Mouse (Mus musculus): ENCODE data around the gene Chrna9. TPM values are rescaled to one million over a fixed set of nuclear protein-coding genes. Genes with fewer than 3 reads are reported as not detected.
A peak's percentile ranks its signal among the peaks of the same experiment; 100 is the strongest.

The Chrna9 gene
- total and polyA plus RNA-seq, 3 experiments, result 0.57 TPM; not detected in 2

DNA sequence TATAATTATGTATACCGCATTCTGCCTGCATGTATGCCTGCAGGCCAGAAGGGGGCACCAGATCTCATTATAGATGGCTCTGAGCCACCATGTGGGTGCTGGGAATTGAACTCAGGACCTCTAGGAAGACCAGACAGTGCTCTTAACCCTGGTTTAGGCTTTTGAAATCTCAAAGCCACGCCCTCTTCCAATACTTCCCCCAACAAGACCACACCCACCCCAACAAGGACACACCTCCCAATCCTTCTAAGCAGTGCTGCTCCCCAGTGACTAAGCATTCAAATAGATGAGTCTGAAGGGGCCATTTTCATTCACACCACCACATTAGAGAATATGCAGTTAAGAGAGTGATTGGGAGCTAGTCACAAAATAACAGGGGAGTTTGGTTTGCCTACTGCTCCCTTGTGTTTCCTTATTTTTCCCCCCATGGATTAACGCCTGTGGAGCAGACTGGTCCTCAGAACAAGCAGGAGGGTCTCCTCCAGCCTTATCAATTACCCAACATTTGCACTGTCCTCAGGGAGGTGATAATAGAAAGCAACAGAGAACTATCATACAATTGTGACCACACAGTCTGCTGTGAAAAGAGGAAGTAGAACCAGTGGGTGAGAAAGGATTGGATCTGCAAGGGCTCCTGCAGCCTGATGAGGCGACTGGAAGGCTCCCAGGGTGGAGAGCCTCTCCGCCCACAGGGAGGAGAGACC is 25.3 kb downstream of the Chrna9 start:
- no peaks in the 10 kb centered on the region for H3K27me3 ChIP-seq (replicated peaks)
- H3K4me1 ChIP-seq (ENCODE audit: control insufficient read depth in 1 of 2, insufficient read depth in 2 of 2), result peaks cover 7 to 23% of the 10 kb centered on the region in 2 experiments
- in situ Hi-C loops (cut with MboI; ENCODE audit: low pct_ligation_motif_present, low pct_unique_long_range_greater_than_20kb, low sequenced_read_pairs) (loop anchor here (25.0 kb wide), 1 partner anchor 277 kb away; no protein-coding TSS in a partner anchor), dilution Hi-C loops (cut with MboI; ENCODE audit: extremely low pct_ligation_motif_present, extremely low pct_unique_long_range_greater_than_20kb, low sequenced_read_pairs) (no loop called here)
- H3K9ac ChIP-seq (ENCODE audit: insufficient read depth, low read depth), result no peak overlapping the region
- H3K27ac ChIP-seq (ENCODE audit: insufficient read depth, low read depth), result no peak overlapping the region
- peak; percentile 45 for DNase-seq (ENCODE audit: extremely low read depth)
- no peak overlapping the region for H3K4me3 ChIP-seq (replicated peaks in 1 of 3; ENCODE audit: low read depth in 2 of 3, low read length in 2 of 3, poor library complexity in 1 of 3)
- H3K9me3 ChIP-seq (replicated peaks; ENCODE audit: low read length), result no peaks in the 10 kb centered on the region
- H3K4me2 ChIP-seq (ENCODE audit: insufficient read depth, low read depth, poor library complexity, severe bottlenecking), result no peak overlapping the region; the same call in 1 of the 2 replicates
- H3K79me2 ChIP-seq (replicated peaks; ENCODE audit: control insufficient read depth, extremely low read depth, insufficient read depth, poor library complexity, severe bottlenecking), result no peaks in the 10 kb centered on the region
- TF ChIP-seq CTCF (conservative IDR thresholded peaks at IDR 0.05 in 1 of 2, IDR thresholded peaks at IDR 0.05 in 1 of 2; ENCODE audit: low read depth in 2 of 2, low read length in 2 of 2) (0 out of 4 replicates have a peak, but pooled peaks of 1 of the 2 experiments have one; percentile 10), EP300 (IDR thresholded peaks at IDR 0.05; ENCODE audit: low read length) (peak; percentile 64), IRF4 (IDR thresholded peaks at IDR 0.05; ENCODE audit: low read depth, low read length) (peak; percentile 34; the same call in 1 of the 2 replicates), KAT2A (IDR thresholded peaks at IDR 0.05; ENCODE audit: insufficient replicate concordance, low read length) (no peak)
- H3K36me3 ChIP-seq (replicated peaks in 1 of 2; ENCODE audit: control insufficient read depth in 1 of 2, insufficient read depth in 1 of 2, low read length in 1 of 2), result no peaks in the 10 kb centered on the region

DNA sequence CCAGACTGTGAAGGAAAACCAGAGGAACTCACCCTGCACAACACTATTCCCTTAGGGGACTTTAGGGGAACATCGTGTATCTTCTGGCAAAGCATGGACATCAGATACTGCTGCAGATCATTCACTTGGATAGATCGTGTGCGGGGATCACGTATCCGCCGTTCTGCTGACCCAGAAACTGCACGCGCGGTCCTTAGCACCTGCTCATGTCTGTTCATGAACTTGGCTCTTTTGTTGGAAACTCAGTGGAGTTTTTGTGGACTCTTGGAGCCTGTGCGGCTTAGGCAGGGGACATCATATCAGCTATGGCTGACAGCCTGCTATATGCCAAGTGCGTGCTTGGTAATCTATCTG is 25.9 kb downstream of the Chrna9 start:
- Histone ChIP-seq H3K36me3 (replicated peaks in 1 of 2; ENCODE audit: control insufficient read depth in 1 of 2, insufficient read depth in 1 of 2, low read length in 1 of 2) (no peaks in the 10 kb centered on the region), H3K4me1 (ENCODE audit: control insufficient read depth in 1 of 2, insufficient read depth in 2 of 2) (peaks cover 7 to 20% of the 10 kb centered on the region in 2 experiments), H3K79me2 (replicated peaks; ENCODE audit: control insufficient read depth, extremely low read depth, insufficient read depth, poor library complexity, severe bottlenecking) (no peaks in the 10 kb centered on the region), H3K9ac (ENCODE audit: insufficient read depth, low read depth) (no peak overlapping the region), H3K9me3 (replicated peaks; ENCODE audit: low read length) (no peaks in the 10 kb centered on the region), H3K4me2 (ENCODE audit: insufficient read depth, low read depth, poor library complexity, severe bottlenecking) (no peak overlapping the region; the same call in 1 of the 2 replicates), H3K27me3 (replicated peaks) (no peaks in the 10 kb centered on the region), H3K4me3 (replicated peaks in 1 of 3; ENCODE audit: low read depth in 2 of 3, low read length in 2 of 3, poor library complexity in 1 of 3) (no peak overlapping the region), H3K27ac (ENCODE audit: insufficient read depth, low read depth) (no peak overlapping the region)
- TF ChIP-seq UBTF (IDR thresholded peaks at IDR 0.05; ENCODE audit: low read depth, low read length) (no peak), SIN3A (IDR thresholded peaks at IDR 0.05; ENCODE audit: low read length) (no peak), ELF1 (IDR thresholded peaks at IDR 0.05; ENCODE audit: low read depth, low read length) (no peak), MXI1 (IDR thresholded peaks at IDR 0.05; ENCODE audit: low read depth, low read length) (no peak), HCFC1 (IDR thresholded peaks at IDR 0.05; ENCODE audit: low read depth, low read length) (no peak), MYC (IDR thresholded peaks at IDR 0.05; ENCODE audit: low read depth, low read length) (no peak), USF1 (IDR thresholded peaks at IDR 0.05; ENCODE audit: low read depth, low read length) (no peak), ZKSCAN1 (IDR thresholded peaks at IDR 0.05; ENCODE audit: borderline replicate concordance, low read depth, low read length) (no peak), PAX5 (IDR thresholded peaks at IDR 0.05; ENCODE audit: low read length) (no peak), EP300 (IDR thresholded peaks at IDR 0.05; ENCODE audit: low read length) (no peak), E2F4 (IDR thresholded peaks at IDR 0.05; ENCODE audit: insufficient replicate concordance, low read depth, low read length) (no peak), MAZ (IDR thresholded peaks at IDR 0.05; ENCODE audit: low read depth, low read length) (no peak), ETS1 (conservative IDR thresholded peaks at IDR 0.05; ENCODE audit: low read depth, low read length) (no peak), MAX (IDR thresholded peaks at IDR 0.05; ENCODE audit: low read length) (no peak; the same call in 1 of the 2 replicates), POLR2AphosphoS2 (IDR thresholded peaks at IDR 0.05; ENCODE audit: low read depth, low read length) (no peak)
- in situ Hi-C loops (cut with MboI; ENCODE audit: low pct_ligation_motif_present, low pct_unique_long_range_greater_than_20kb, low sequenced_read_pairs), result loop anchor here (25.0 kb wide), 1 partner anchor 277 kb away; no protein-coding TSS in a partner anchor
- DNase-seq (ENCODE audit: extremely low read depth), result no peak
- dilution Hi-C loops (cut with MboI; ENCODE audit: extremely low pct_ligation_motif_present, extremely low pct_unique_long_range_greater_than_20kb, low sequenced_read_pairs), result no loop called here
